Mouse (Mus musculus): ENCODE measurements at regions not wholly inside any gene's neighbourhood (a gene's known extent, or its start where the extent isn't known, plus 50 kb on each side); places are given as distances from the start of the nearest gene placed in this dataset.

DNA sequence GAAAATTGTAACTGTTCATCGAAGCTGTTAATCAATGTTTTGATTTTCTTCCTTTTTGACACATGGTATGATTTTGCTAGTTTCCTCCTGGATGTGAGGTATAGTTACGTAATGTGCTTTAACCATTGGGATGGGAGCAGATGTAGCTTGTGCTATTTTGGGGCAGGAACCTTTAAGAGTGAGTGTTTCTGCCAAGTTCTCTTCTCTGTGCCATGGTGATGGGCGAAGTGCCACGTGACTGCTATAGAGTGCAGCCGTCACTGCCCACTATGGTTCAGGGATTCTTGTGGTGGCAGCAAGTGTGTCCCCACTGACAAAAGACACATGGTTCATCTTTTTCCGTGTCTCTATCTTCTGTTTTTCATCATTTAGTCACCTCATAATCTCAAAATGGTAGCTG lies 4882.6 kb downstream of the 9330182O14Rik start:
- peak in 1 of 2 experiments; percentile 62 for DNase-seq (ENCODE audit: low spot score in 2 of 2)

DNA sequence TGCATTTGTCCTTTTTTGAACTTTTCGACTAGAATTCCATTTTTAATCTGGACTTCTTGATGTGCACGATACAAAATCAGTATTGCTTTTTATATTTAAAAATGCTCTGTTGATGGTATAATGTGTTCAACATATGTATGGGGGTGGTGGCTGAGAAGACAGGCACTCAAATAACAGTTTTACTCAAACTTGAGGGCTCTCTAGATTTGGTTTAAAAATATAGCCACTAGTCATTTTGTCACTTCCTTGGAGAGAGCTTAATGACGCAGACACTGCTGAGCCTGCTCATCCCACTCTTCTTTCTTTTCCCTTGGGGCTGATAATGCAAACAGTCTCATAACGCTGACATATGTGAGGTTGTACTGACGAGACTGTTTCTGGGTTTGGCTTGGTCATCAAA lies 4883.9 kb downstream of the 9330182O14Rik start:
- DNase-seq (ENCODE audit: low spot score in 2 of 2) = peak in 1 of 2 experiments; percentile 20

DNA sequence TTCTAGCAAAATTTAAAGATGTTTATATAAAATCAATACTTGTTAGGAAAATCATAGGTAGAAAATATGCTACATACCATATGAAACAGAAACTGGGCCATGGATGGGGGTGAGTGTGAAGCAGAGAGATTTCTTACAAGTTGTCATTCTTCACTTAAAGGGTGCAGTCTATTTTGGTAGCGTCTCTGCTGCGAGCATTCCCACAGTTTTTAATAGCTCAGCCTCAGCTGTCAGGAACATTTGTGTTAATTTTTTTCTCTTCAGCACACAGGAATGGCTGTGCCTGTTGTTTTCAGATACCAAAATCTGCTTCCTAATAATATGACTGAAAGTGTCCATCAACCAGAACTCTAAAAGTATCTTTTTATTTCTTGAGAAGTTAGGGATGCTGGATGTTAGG lies 4887.6 kb downstream of the 9330182O14Rik start:
- peak; percentile 22 to 61 for DNase-seq (ENCODE audit: low spot score in 2 of 2)

Data from layer of hippocampus, adult 18-20 months (tissue).